Mouse (Mus musculus): ENCODE data around the gene Mctp2.

- no peak for TF ChIP-seq CTCF (IDR thresholded peaks at IDR 0.05; ENCODE audit: low read depth, low read length)
- no peak for TF ChIP-seq GATA1 (IDR thresholded peaks at IDR 0.05; ENCODE audit: borderline replicate concordance, low read length)
- TF ChIP-seq POLR2AphosphoS5 (IDR thresholded peaks at IDR 0.05; ENCODE audit: insufficient replicate concordance, low read depth, low read length), result no peak
These were observed 160.5 kb downstream of the Mctp2 start for GRCm38 (mm10) chr7:72145726-72146520.

All from G1E (cell line).